Mouse (Mus musculus) ES-E14 (cell line): ENCODE results near the gene Nav2.

Experiments used
- CHD2 ChIP-seq: IDR thresholded peaks from 2 replicates; pipeline ENCODE4 v1.6.1; 2014; ENCODE audit warnings: mild to moderate bottlenecking, low read depth, low read length, inconsistent platforms
- HCFC1 ChIP-seq: IDR thresholded peaks from 2 replicates; pipeline ENCODE4 v1.6.1; 2012; ENCODE audit warnings: low read length, inconsistent platforms, borderline replicate concordance; ENCODE audit not compliant: insufficient read depth

- TF ChIP-seq HCFC1 (no peak), CHD2 (no peak)
Measured at GRCm38 (mm10) chr7:48895475-48895874, 13.0 kb upstream of the Nav2 start.
